Mouse (Mus musculus): Measurements from ENCODE around the gene Setd2.

GRCm38 (mm10) chr9:110488841-110489240 is 43.6 kb upstream of the Setd2 start:
- TF ChIP-seq CTCF (IDR thresholded peaks at IDR 0.05; ENCODE audit: extremely low read depth, insufficient read depth, insufficient read length, insufficient replicate concordance) = no peak
- TF ChIP-seq POLR2A (IDR thresholded peaks at IDR 0.05; ENCODE audit: low read depth, low read length) = no peak
